ENCODE assay signal across 21 mouse cellular contexts in the genomic region with DNA sequence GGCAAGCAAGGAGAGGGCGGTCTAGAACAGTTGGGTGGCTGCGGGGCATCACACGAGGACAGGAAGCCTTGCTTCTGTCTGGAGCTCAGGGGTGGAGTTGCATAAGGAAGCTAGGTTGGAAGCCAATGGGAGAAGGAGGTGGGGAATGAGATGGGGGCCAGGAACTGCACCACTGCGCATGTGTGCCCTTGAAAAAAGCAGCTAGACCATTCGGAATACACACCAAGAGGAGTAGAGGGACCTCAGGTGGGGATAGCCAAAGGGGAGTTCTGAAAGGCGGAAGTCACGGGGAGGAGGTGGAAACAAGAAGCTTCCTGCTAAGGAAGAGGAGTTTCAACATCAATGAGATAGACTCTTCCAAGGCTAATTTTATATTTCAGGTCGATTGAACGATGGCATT. TPM values are rescaled to one million over a fixed set of nuclear protein-coding genes. Genes with fewer than 3 reads are reported as not detected.
"Had no signal": no experiment of that assay in that cellular context is flagged by ENCODE, and none has a peak within 500 bp of the region (broad histone marks: within the 10 kb centered on the region; RNA-seq: fewer than 3 reads in every experiment).

No protein-coding gene starts in this region.

- H3K36me3 ChIP-seq: liver, embryonic 13.5 days had no signal

- H3K27ac ChIP-seq: layer of hippocampus, adult 2 months; liver, embryonic 13.5 days; midbrain, embryonic 10.5 days; midbrain, embryonic 13.5 days; neural tube, embryonic 13.5 days; stomach, postnatal 0 days had no signal

- H3K9me3 ChIP-seq: liver, embryonic 13.5 days; megakaryocyte, embryonic 14.5 days; midbrain, embryonic 10.5 days; midbrain, embryonic 13.5 days; neural tube, embryonic 13.5 days had no signal

- ATAC-seq: midbrain, embryonic 13.5 days; midbrain, embryonic 16.5 days had no signal

- H3K9ac ChIP-seq: liver, embryonic 13.5 days; midbrain, embryonic 13.5 days; neural tube, embryonic 13.5 days had no signal

- H3K4me3 ChIP-seq: layer of hippocampus, adult 2 months; liver, embryonic 13.5 days; megakaryocyte, embryonic 14.5 days; midbrain, embryonic 10.5 days; midbrain, embryonic 13.5 days; myocyte; neural tube, embryonic 13.5 days had no signal

- DNase-seq: kidney, adult 9 months; kidney, postnatal 14 days; kidney, postnatal 4 days; layer of hippocampus, adult 9-11 months; liver, embryonic 13.5 days; lung, adult 2 months; lung, postnatal 14 days; lung, postnatal 4 days; right cerebral cortex, postnatal 4 days; thymus, adult 2 months; thymus, postnatal 14 days; thymus, postnatal 4 days had no signal

- H3K4me1 ChIP-seq: liver, embryonic 13.5 days; midbrain, embryonic 10.5 days; midbrain, embryonic 13.5 days; neural tube, embryonic 13.5 days had no signal

- H3K27me3 ChIP-seq: liver, embryonic 13.5 days; midbrain, embryonic 13.5 days; neural tube, embryonic 13.5 days had no signal

RNA-seq across cellular contexts. Expression of a gene that starts 13.9 kb away (rescaled TPM):
- polyA plus RNA-seq: limb, embryonic 11.5 days; myocyte; neural tube, embryonic 13.5 days had no signal
